Mouse (Mus musculus): ENCODE measurements at regions not wholly inside any gene's neighbourhood (a gene's known extent, or its start where the extent isn't known, plus 50 kb on each side); places are given as distances from the start of the nearest gene placed in this dataset.

DNA sequence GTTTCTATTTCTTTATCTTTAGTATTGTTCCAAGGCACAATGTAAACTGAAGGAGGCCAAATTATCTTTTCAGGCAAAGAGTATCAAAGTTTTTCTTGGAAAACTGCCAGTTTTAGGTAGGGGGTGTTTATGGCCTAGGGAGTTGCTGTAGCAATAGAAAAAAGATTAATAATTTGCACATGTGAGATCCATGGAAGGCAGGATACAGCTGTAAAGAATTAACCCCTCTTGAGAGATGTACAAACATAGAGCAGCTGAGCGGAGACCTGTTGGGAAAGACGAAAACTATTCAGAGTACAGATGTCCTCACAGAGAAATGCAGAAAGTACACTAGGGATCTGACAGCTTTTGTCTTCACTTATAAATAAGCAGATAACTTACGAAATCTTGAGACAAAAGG is 176.8 kb downstream of the Fign start:
- in situ Hi-C loops (cut with MboI, MseI), result no loop called here

DNA sequence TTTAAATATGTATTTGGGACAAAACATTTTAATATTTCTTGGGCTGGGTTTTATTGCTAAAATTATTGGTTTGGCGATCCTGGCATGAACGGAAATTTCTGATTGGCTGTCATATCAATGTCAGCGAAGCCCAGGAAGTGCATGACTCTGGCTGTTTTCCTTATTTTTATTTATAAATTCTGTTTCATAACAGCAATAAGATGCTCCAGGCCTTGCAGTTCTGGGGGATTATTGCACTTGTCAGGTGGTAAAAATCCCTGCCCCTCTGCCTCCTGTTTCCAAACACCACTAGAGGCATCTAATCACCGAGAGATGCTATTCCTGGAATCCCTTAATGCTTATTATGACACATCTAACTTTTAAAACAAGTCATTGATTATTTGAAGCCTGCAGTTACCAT is 177.8 kb downstream of the Fign start:
- in situ Hi-C loops (cut with MboI, MseI), result no loop called here

DNA sequence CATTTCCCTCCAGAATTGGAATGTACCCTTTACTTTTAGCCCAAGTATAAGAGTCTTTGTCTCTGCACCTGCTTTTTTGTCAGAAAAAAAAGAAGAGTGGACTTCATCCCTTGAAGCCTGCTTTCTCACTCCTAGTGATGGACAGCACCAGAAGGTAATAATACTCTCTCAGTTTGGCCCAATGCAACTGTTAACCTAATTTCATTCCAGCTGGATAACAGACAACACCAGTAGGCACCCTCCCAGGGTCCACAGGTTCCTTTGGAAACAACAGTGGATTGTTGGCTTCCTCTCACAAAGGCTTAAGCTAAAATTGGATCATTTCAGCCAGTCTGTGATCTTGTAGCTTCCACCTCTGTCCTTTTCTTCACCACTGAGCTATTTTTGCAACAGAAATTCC is 197.2 kb downstream of the Fign start:
- in situ Hi-C loops (cut with MboI, MseI), result no loop called here

DNA sequence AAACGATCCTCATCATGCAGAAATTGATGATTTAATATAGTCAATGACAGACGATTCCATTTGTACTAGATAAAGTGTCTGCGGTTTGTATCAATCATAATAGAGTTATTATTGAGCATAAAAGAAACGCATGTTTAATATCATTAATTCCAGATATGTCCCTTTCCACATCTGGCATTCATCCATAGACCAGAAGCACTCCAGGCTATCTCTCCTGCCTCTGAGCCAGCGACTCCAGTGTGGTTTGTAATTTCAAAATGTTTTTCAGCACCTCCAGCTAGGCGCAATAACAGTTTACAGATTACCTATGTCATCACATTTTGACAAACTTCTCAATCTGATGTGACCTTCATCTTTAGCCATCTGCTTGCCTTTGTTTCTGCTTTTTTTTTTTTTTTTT is 219.4 kb downstream of the Fign start:
- in situ Hi-C loops (cut with MboI, MseI), result no loop called here

DNA sequence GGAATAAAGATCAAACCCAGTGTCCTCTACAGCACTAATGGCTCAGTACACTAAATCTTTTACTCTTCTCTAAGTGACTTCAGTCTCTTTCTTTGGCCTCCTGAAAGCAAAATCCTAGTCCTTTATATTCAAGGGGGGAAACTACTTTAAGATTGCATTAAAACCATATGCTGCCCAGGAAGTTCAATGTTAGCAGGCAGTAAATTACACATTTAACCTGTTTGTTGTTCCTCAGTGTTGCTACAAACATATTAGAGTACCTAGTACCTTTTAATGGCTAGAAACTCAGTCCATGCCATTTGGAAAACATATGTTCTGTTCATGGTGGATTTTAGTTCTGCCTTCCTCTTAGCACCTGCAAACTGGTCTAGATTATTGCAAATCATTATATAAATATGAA is 220.5 kb downstream of the Fign start:
- in situ Hi-C loops (cut with MboI, MseI), result no loop called here

DNA sequence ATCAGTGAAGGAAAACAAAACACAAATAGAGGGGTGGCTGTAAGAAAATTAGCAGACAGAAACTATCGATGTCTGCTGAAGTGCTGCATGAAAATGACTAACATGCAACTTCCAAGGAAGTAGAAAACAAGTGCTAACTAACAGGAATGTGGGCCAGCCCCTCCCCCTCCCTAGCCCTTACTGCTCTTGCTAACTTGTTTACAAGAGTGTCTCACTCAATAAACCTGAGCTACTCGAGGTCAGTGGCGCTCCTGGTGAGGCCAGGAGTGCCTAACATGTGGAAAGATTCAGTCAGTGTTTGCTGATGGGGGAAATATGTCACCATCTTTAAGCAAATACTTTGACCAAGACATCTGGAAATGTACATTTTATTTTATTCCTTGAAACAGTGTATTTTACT is 221.5 kb downstream of the Fign start:
- in situ Hi-C loops (cut with MboI, MseI), result no loop called here

DNA sequence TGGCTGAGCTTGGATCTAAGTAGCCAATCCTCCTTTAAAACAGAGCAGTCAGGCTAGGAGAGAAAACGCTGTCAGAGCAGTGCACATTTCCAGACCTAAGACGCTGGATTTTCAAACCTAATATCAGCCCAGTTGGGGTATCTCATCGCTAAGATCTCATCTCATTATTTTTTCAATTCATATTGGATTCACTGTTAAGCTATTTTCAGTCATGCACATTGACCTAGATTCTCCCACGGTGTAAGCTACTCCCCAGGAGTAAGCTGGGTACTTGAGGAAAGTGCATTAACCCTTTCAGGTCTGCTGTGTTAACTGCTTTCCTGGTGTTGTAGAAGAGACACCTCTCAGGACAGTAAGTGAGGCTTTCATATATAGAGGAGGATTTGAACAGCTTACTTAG is 222.7 kb downstream of the Fign start:
- in situ Hi-C loops (cut with MboI, MseI), result no loop called here

DNA sequence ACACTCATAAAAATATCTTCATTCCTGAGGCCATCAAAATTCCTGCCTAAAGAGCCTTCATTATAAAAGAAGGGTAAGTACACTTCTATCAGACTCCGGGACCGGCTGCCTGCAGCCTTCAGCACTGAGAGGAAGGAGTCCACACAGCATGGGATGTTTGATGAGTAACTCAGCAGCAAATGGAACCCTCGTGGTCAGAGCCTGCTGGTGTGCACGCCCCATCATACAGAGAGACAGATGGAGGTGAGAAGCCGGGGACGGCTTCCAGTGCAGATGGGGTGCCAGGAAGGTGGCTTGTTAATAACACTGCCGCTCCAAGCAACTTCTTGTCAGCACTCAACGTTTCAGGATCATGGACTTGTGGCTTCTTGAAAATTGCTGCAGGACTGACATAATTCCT is 231.3 kb downstream of the Fign start:
- in situ Hi-C loops (cut with MboI, MseI), result loop anchor here in 1 of 2 experiments (5.0 kb wide), 1 partner anchor 54 kb away; no protein-coding TSS in a partner anchor

DNA sequence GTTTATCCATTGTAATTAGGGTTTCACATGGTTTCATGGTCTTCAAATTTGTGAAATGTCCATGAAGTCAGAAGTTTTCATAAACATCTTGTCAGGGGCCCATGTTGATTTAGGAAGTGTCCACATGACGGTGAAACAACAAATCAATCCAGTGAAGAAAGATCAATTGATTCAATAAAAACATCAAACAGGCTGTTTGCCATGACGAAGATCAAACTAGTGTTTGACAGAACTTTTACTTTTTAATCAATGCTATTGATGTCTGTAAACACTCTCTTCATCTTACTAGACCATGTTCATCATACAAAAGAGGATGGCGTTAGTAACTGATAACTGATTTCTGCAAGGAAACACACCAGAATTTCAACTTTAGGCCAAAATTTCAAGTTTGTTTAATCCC is 236.0 kb downstream of the Fign start:
- in situ Hi-C loops (cut with MboI, MseI), result no loop called here

DNA sequence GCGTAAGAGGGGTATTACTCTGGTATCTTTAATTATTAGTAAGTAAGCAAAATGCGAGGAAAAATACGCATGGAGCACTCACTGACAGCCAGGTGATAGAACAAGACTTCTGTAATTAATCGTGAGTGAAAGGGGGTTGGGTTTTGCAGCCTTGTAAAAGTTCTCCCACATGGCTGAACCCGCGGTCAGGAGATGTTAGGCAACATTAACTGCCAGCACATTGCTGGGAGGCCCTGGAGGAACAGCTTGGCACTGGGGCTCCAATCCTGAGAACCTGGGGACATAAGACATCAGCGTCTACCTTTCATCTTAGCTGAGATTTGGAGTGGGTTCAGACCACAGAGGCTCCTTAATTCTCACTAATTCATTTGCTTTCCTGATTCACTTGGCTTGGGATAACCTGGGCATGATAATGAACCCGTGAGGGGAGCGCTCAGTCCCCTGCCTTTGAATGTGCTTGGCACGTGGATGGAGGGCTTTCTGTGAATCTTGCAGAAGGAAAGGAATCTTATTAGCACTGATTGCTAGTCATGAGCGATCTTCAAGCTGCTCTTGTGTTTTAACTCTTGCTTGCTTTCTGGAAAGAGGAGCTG is 241.3 kb downstream of the Fign start:
- in situ Hi-C loops (cut with MboI, MseI), result no loop called here

DNA sequence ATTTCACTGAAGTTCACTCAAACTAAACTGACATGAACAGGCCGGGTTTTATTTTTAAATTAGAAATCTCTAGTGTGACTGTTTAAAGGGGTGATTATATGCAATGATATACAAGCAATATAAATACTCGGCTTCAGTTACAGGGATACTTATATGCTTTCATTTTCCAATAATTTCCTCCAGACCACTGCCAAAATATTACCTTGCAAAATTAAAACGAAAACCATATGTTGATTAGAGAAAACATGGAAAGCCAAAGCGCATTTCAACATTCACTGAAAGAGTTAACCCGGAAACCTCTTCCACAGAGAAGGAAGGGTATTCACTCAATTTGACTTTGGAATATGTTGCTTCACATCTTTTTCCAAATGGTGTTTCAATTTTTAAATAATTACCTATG is 242.4 kb downstream of the Fign start:
- in situ Hi-C loops (cut with MboI, MseI), result no loop called here

DNA sequence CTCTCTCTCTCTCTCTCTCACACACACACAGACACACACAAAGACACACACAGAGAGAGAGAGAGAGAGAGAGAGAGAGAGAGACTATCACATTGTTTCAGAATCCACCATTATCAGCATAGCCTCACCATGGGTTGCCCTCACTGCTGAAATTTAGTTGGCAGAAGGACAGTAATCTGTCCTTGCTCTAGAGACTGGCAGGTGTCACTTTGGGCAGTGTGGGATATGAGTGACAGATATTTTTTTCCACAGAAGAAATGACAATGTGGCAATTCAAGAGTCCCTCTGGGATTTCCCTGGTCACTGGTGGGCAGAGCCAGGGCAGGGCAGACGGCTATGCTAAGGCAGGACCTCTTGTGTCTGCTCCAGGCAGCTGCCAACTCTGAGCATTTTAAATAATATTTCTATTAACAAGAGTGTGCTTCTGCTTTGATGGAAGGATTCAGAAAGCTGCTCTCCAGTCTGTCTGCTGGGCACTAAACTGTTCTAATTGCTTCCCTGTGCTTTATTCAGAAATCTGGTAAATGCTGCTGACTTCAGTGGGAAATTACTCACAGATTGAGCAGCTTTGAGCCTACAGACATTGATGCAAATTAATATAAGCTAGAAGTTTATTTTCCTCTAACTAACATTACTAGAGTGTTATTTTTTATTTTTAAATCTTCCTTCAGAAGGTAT is 243.5 kb downstream of the Fign start:
- in situ Hi-C loops (cut with MboI, MseI), result no loop called here

DNA sequence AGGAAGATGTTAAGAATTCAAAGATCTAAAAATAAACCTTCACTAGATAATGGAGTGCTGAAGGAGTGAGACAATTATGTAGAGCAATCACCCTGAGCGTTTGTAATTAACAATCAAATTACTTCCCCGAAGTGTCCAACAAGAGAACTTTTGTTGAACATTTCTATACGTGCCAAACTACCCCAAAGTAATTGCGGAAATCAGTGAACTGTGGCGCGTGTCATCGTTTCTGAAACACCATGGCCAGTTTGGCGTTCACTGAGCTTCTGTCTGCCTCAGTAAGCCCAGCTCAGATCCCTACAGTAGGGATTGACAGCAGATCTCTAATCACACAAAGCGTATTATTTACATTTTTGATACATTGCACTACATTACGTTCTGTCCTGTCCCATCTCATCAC is 244.6 kb downstream of the Fign start:
- in situ Hi-C loops (cut with MboI, MseI), result no loop called here

DNA sequence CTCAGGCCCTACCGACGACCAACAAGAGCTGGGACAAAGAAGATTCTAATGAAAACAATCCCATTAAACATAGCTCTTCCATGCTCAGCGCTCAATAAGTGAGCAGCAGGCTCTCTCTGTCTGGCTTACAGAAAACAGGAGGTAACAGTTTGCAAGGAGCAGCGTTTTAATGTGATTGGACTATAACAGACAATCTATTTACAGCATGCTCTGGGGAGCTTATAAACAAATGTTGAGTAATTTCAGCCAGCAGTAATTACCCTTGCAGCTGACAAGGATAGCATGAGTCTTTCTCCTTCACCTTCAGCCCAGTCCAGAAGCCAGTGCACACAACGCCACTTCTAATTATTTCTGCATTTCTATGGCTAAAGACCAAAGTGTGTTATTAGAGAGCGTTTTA is 245.6 kb downstream of the Fign start:
- in situ Hi-C loops (cut with MboI, MseI), result no loop called here

DNA sequence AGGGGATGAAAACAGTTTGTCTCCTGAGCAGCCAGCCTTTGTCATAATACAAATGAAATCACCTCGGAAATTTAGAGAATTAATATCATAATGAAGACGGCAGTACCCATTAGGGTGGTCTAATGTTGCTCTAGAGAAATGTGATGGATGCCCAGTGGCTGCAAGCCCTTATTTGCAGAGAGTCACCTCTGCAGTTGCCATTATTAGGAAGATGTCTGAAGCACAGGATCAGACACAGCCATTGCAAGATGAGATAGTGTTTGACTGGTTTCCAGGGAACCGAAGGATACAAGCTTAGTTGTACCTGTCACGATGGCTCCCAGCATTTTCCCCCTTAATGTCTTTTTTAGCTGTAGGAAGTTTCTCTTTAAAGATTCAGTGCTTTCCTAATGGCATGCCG is 247.8 kb downstream of the Fign start:
- in situ Hi-C loops (cut with MboI, MseI), result no loop called here

DNA sequence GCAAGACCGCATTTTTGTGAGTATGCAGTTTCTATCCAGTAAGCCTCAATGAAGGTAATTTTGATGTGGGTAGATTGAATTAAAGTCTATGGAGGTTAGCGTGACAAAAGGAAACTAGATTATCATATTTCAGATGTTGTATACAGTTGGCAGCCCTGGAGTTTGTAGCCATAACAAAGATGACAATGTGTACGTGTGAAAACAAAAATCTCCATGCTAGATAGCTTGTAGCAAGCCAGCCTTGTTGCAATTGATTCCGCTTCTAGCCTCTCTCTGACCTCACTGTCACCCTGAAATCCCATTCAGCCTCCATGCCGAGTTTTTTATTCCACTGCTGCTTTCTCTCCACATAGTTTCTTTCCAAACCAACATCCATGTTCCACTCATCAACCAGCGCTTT is 248.4 kb downstream of the Fign start:
- in situ Hi-C loops (cut with MboI, MseI), result no loop called here

DNA sequence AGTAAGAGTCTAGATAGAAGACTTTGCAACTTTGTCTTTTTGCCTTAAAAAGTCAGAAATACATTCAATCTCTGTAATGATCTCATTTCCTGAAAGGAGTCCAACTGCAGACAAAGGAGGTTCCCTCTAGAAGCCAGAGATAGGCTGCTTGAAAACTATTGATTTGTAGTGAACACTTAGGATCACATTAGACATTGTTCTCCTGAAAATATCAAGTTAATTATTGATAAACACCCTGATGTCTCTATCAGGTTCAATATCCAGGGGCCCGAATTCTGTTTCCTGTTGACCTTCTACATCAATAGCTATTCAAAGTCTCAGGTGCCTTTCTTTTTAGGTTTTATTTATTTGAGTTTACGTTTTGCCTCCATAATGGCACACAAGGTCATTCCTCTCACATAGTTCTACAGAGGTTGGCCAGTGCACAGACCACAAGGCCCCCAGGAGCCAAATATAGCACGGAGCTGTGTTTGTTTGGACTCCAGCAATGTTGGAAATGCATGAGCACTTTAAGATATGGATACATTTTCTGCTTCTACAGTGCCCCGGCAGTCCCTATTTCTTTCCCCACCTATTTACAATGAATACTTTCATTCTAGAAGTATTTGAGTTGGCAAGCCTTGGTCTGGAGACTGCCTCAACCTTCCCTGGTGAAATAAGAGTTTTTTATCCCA is 265.7 kb downstream of the Fign start:
- in situ Hi-C loops (cut with MboI, MseI), result no loop called here

DNA sequence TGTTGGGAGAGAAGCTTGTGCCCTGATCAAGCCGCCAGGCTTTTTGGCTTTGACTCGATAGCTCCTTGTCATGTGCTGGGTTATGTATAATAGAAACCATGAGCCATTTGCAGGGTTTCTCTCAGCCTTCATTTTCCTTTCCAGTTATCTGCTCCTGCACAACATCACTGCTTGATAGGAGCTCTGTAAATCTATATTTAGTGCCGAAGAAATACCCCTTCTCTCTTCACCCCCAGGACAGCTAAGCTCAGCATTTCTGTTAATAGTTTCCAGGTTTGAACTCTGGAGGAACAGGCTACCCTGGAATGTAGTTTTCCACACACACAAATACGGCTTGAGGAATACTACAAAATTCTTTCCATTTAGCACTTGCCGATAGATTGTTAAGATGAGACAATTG is 267.4 kb downstream of the Fign start:
- in situ Hi-C loops (cut with MboI, MseI), result no loop called here

DNA sequence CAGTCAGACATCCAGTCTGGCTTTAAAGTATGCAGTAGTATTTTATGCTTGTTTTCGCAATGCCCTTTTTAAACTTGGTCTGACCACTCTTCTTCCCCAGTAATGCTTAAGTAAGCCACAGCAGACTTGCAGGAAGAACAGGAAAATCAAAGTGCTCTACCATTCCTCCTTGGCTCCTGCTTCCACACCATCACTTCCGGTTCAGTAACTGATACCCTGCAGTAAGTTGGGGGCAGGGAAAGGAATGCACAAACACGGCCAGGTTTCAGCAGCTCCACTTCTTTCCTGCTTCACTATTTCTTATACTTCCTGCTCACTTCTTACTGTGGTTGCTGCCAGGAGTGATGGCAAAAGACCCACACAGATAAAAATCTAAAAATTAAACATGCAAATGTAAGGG is 269.2 kb downstream of the Fign start:
- in situ Hi-C loops (cut with MboI, MseI), result no loop called here

DNA sequence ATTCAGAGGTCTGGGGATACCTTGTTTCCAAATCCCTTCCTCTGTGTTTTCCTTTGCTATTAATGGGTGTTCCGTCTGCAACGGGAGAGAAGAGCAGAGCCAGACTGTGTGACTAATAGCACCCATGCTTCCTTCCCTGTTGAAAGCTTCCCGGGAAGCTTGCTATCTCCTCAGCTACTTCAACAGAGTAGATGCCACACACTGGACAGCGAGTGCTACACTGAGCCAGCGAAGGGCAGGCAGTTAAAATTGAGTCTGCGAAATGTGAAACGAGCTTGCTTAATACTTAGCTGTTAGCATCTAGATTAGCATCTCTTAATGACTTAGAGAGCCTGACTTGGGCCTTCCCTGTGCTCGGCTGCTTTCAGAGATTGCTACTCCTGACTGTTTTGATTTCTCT is 278.4 kb downstream of the Fign start:
- in situ Hi-C loops (cut with MboI, MseI), result loop anchor here in 1 of 2 experiments (10.0 kb wide), 1 partner anchor 1005 kb away; no protein-coding TSS in a partner anchor
